Mouse (Mus musculus) skeletal muscle tissue, adult 2 months (tissue): ENCODE measurements at regions not wholly inside any gene's neighbourhood (a gene's known extent, or its start where the extent isn't known, plus 50 kb on each side); places are given as distances from the start of the nearest gene placed in this dataset.
A peak's percentile ranks its signal among the peaks of the same experiment; 100 is the strongest.

Experiments used
- DNase-seq: peaks from one replicate; pipeline ENCODE4 v3.0.0-alpha.2; 2012; ENCODE audit warnings: low read depth, low spot score

DNA sequence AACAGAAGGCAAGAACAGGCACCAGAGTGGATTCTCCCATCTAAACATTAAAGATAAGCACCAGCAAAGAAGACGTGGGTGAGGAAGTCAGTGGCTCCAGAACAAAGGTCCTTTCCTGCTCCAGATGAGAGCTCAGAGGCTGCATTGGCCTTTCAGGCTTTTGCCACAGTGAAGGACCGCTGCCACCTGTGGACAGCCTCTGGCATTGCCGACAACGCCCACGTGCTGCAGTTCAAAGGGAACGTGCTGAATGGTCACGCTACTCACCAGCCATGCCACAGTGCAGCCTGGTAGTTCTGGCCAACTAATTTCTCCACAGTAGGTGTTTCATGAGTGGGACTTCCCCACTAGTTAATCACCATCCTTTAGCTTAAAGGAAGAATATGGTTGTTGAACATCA lies 365.1 kb downstream of the Dmrt2 start:
- DNase-seq = no peak

GRCm38 (mm10) chr19:26051478-26052215 lies 379.4 kb downstream of the Dmrt2 start:
- no peak for DNase-seq

DNA sequence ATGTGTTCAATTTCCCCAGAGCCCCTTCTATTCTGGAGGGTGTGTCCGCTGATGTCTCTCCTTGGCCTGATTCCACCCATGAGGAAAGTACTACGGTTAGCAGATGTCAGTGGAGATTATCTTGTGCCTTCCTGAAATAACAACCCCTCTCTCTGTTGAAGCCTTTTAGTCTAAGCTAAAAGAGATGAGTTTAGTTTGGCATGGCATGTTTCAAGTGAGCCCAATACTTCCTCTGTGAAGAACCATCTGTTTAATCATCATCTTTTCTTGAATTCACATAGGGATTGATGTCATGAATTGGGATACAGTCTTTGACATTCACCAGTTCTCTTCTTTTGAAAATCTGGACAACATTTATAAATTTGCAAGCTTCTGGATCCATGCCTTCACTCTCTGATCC lies 387.5 kb downstream of the Dmrt2 start:
- DNase-seq = peak; percentile 66

GRCm38 (mm10) chr19:26068553-26068952 lies 396.3 kb downstream of the Dmrt2 start:
- no peak for DNase-seq

DNA sequence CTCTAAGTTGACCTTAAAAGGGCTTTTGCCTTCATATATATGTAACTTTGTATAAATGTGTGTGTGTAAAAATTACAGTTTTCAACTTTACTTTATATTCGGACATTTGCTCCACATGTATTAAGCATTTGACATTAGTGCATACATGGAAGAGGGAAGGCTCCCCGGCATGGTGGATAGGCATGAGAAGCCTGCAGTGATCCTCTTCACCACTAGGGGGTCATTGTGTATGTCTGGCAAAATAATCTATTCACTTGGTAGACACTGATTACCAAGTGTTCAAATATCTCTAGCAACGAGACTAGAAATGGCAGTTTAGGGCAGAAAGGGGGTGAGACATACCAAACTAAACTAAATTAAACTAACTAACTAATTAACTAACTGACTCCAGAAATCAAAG lies 397.7 kb downstream of the Dmrt2 start:
- no peak for DNase-seq

GRCm38 (mm10) chr19:26088318-26088717 lies 416.1 kb downstream of the Dmrt2 start:
- no peak for DNase-seq

- DNase-seq = no peak
Observed at GRCm38 (mm10) chr19:26091386-26091785, 419.2 kb downstream of the Dmrt2 start.

- DNase-seq = no peak
Observed at GRCm38 (mm10) chr19:26093844-26094243, 421.6 kb downstream of the Dmrt2 start.

GRCm38 (mm10) chr19:26114326-26114725 lies 442.1 kb downstream of the Dmrt2 start:
- no peak for DNase-seq

DNA sequence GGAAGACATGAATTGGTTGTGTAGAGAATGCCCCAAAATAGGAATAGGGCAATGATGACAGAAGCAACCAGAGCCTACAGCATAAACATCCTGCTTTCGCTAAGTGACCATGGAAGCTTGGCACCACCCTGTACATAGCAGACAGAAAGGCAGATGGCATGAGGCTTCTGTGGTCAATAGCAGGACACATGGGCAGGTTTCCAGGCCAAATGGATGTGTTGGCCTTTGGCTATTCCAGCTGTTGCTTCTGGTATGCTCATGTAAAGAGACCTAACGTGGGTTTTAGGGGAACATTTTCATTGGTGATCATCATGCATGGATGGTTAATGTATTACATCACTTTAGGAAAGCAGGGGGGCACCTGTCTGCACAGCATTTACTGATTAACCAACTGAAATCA lies 456.2 kb downstream of the Dmrt2 start:
- no peak for DNase-seq

DNA sequence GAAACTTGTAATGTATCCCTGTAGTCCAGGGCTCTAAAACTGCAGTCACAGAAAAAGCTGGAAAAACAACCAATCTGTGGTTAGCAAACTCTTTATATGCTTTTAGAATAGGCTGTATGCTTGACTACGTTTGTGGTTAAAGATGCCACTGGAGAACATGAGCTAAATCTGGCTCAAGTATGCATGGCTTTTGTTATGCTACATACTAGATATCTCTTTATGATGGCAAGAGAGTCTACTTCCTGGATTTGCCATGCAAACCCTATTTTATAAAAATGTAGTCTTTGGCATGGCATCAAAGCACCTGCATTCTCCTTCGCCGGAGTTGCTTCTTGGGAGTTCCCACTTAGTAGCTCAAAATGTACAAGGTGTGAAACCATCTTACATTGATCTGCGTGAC lies 462.2 kb downstream of the Dmrt2 start:
- no peak for DNase-seq

DNA sequence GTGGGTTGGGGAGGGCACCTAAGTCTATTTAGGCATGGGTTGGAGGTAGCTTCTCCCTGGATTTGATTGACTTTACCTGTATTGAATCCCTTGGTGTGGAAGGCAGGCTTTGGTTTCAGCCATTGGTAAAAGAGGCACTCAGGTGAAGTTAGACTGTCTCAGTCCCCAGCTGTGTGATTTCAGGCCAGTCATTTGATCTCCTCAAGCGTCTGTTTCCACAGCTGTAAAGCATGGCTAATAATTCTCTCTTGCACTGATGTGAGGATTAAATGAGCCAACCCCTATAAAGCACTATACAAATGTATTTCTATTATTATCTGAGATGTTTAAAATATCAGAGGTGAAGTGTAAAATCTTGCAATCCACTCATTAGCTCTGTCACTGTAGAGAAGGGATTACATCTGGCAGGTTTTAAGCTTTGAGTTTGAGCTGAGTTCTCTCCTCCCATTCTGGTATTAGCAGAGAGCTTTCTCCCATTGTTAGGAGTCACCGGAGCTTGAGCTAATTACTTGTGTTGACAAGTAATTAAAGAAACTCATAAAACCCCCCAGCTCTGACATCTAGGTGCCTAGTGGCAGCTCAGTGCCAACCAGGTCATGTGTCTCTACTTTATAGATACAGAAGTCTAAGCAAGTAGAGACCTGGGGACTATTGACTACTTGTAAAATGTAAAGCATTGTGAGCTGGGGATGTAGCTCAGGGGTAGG lies 463.3 kb downstream of the Dmrt2 start:
- DNase-seq = no peak

- no peak for DNase-seq
Observed at GRCm38 (mm10) chr19:26140647-26141046, 464.2 kb upstream of the Smarca2 start.

DNA sequence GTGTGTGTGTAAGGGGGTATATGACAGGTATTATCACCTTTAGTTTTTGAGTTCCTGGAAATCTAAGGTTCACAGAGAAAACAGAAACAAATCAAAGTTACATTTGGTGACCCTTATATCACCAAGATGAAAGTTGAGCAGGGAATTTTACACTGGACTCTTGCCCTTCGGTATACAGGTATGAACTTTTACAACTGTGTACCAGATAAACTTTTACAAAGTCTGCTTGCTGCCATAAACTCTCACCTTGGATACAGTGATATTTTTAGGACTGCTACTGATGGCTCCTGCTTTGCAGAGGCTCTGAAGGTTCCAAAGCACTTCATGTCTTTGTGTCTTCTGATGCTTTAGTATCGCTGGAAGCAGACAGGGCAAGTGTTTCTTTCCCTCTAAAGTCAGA lies 461.3 kb upstream of the Smarca2 start:
- DNase-seq = no peak

DNA sequence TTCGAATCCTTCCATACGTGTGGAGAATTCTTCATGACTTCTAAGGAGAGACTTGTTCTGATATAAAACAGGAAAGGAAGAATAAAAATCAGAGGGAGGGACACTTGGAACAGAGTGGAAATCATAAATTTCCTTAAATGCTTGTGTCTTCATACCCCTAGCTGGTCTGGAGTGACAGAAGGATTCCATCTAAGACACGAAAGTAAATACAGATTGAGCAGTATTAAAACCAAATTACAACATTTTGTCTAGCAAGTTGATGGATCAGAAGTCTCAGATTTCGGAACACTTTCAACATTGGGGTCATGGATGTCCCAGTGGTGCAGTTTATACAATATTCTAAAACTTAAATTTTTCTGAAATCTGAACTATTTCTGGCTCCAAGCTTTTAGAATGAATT lies 453.6 kb upstream of the Smarca2 start:
- no peak for DNase-seq

DNA sequence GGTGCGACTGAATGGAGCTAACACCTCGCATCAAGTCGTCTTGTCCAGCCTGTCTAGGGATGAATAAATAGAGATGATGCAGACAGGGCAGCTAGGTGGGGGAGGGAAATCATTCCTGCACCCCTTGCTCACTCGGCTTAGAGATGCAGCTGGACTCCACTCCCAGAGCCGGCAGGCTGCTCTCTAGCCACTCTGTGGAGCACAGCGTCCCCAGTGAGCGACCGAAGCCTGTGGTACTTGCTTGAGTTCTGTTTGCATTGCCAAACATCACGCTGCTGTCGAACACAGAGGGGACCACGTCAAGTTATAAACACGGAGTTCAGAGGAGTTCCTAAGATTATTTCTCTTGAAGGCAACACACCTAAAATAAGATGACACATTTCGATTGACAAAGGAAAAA lies 439.9 kb upstream of the Smarca2 start:
- DNase-seq = no peak

GRCm38 (mm10) chr19:26181774-26182173 lies 423.1 kb upstream of the Smarca2 start:
- DNase-seq = no peak

- DNase-seq = no peak
Observed at GRCm38 (mm10) chr19:26185012-26185411, 419.8 kb upstream of the Smarca2 start.

- no peak for DNase-seq
Observed at GRCm38 (mm10) chr19:26190803-26191202, 414.0 kb upstream of the Smarca2 start.

GRCm38 (mm10) chr19:26193664-26194063 lies 411.2 kb upstream of the Smarca2 start:
- no peak for DNase-seq

- no peak for DNase-seq
Observed at GRCm38 (mm10) chr19:26208760-26209159, 396.1 kb upstream of the Smarca2 start.

DNA sequence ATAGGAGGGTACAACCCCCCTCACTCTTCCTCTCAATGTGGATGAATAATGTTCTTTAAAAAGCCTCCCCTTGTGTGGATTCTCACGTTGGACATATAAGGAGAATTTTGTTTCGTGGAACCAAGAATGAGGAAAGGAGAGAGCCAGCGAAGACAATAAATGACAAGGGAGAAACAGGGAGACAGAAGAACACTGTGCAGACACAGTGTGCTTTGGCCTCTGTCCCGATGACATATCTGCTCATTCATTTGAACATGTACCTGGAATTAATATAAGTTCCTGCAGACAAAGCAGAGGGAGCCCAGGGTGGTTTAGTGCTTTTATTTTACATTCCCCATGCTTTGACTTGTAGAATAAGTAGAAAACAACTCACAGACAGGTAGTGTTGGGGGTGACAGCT lies 370.3 kb upstream of the Smarca2 start:
- no peak for DNase-seq

DNA sequence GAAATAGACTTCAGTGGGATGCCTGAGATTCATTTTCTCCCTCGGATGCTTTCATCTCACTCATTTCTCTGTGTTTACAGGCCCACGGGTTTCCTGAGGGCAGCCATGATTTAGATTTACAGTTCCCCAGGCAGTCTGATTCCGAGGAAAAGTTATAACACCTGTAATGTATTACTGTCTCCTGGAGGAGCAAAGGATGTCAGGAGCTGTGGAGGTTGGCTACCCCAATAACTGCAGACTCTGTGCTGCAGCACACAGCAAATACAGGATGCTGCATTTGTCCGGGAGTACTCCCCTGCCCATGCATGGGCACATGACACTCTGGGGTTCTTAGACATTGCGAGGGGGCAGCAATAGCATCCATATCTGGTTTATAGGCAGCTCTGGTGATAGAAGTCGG lies 360.8 kb upstream of the Smarca2 start:
- DNase-seq = no peak
